Mouse (Mus musculus) forebrain, embryonic 13.5 days (tissue): Measurements from ENCODE around the gene Mylk. TPM values are rescaled to one million over a fixed set of nuclear protein-coding genes. Genes with fewer than 3 reads are reported as not detected.

Source experiments
- ATAC-seq: fragments of 200-750 bp; cut with Nextera tagmentation; 2 replicates; pipeline ENCODE4 v1.8.0; 2017
- H3K27ac ChIP-seq: fragments of 300-500 bp; sonication (generic); 2 replicates; pipeline ENCODE4 v1.5.1; 2015; ENCODE audit warnings: inconsistent platforms, mild to moderate bottlenecking, moderate library complexity
- H3K27me3 ChIP-seq: fragments of 300-500 bp; sonication (generic); 2 replicates; pipeline ENCODE4 v1.6.1; 2015; ENCODE audit warnings: mild to moderate bottlenecking, inconsistent platforms
- H3K36me3 ChIP-seq: fragments of 300-500 bp; sonication (generic); 2 replicates; pipeline ENCODE4 v1.6.1; 2015; ENCODE audit warnings: mild to moderate bottlenecking, inconsistent platforms; ENCODE audit not compliant: poor library complexity, severe bottlenecking
- H3K4me1 ChIP-seq: fragments of 300-500 bp; sonication (generic); 2 replicates; pipeline ENCODE4 v1.6.1; 2015; ENCODE audit warnings: inconsistent platforms
- H3K4me2 ChIP-seq: fragments of 300-500 bp; sonication (generic); 2 replicates; pipeline ENCODE4 v1.6.1; 2015; ENCODE audit warnings: inconsistent platforms, mild to moderate bottlenecking, moderate library complexity
- H3K4me3 ChIP-seq: fragments of 300-500 bp; sonication (generic); 2 replicates; pipeline ENCODE4 v1.5.1; 2015; ENCODE audit warnings: mild to moderate bottlenecking, inconsistent platforms
- H3K9ac ChIP-seq: fragments of 300-500 bp; sonication (generic); 2 replicates; pipeline ENCODE4 v1.6.1; 2015; ENCODE audit warnings: mild to moderate bottlenecking, inconsistent platforms
- H3K9me3 ChIP-seq: fragments of 300-500 bp; sonication (generic); replicated peaks from 2 replicates; pipeline ENCODE4 v1.6.1; 2016; ENCODE audit warnings: inconsistent platforms
- WGBS: fragments of 180-500 bp; shearing (Covaris S2); methylation state at CpG from one replicate; pipeline ENCODE4 v1.1.7; 2015; 5-methylcytosine and 5-hydroxymethylcytosine counted together
- polyA plus RNA-seq: library from polyadenylated mRNA; unstranded; fragments of >200 nt; fragmentation: Nextera tagmentation; extraction: Ambion mirVana; gene quantifications from 2 replicates; pipeline ENCODE4 v1.2.1, GENCODE M21; 2015

The Mylk gene
- polyA plus RNA-seq, 1 experiment from 2014 or later = 3.7 TPM

GRCm38 (mm10) chr16:35024300-35024699, 279.3 kb downstream of the Mylk start:
- Histone ChIP-seq H3K27ac (no peak overlapping the region), H3K27me3 (peaks cover 16% of the 10 kb centered on the region), H3K4me3 (no peak overlapping the region), H3K36me3 (peaks cover 6% of the 10 kb centered on the region), H3K4me2 (no peak overlapping the region), H3K9ac (no peak overlapping the region), H3K9me3 (no peaks in the 10 kb centered on the region), H3K4me1 (peaks cover 3% of the 10 kb centered on the region; the same call in 1 of the 2 replicates)
- ATAC-seq = no peak
- 78% methylated on average over 5 of the region's 5 CpGs for WGBS

GRCm38 (mm10) chr16:35025347-35025746, 280.3 kb downstream of the Mylk start:
- Histone ChIP-seq H3K36me3 (peaks cover 8% of the 10 kb centered on the region), H3K27ac (no peak overlapping the region), H3K9ac (no peak overlapping the region), H3K4me3 (no peak overlapping the region), H3K4me2 (no peak overlapping the region), H3K27me3 (peaks cover 8% of the 10 kb centered on the region), H3K9me3 (no peaks in the 10 kb centered on the region), H3K4me1 (peaks cover 3% of the 10 kb centered on the region; the same call in 1 of the 2 replicates)
- 96% methylated on average over 4 of the region's 4 CpGs for WGBS
- ATAC-seq = no peak

DNA sequence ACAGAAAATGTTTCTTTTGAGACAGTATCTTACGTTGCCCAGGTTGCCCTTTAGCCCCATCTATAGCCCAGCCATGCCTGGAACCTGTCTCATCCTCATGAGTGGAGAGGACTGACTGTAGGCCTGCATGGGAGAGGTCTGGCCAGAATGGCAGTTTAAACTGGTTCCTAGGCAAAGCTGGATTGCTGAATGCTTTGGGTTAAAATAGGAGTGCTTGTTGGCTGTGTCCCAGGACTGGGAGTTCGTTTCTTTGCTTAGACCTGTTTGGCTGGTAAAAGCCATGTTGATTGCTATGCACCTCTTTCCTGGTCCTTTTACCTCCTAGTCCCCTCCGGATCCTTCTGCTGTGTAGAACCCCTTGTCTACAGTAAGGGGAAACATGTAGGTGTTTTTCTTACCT, 288.2 kb downstream of the Mylk start:
- no peak for ATAC-seq
- H3K27ac ChIP-seq = no peak overlapping the region
- no peak overlapping the region for H3K4me2 ChIP-seq
- H3K9ac ChIP-seq = no peak overlapping the region
- H3K36me3 ChIP-seq = peaks cover 4% of the 10 kb centered on the region; the same call in 1 of the 2 replicates
- no peaks in the 10 kb centered on the region for H3K9me3 ChIP-seq
- H3K4me3 ChIP-seq = no peak overlapping the region
- WGBS = 73% methylated on average over 3 of the region's 3 CpGs
- H3K4me1 ChIP-seq = peaks cover 12% of the 10 kb centered on the region
- no peaks in the 10 kb centered on the region for H3K27me3 ChIP-seq

DNA sequence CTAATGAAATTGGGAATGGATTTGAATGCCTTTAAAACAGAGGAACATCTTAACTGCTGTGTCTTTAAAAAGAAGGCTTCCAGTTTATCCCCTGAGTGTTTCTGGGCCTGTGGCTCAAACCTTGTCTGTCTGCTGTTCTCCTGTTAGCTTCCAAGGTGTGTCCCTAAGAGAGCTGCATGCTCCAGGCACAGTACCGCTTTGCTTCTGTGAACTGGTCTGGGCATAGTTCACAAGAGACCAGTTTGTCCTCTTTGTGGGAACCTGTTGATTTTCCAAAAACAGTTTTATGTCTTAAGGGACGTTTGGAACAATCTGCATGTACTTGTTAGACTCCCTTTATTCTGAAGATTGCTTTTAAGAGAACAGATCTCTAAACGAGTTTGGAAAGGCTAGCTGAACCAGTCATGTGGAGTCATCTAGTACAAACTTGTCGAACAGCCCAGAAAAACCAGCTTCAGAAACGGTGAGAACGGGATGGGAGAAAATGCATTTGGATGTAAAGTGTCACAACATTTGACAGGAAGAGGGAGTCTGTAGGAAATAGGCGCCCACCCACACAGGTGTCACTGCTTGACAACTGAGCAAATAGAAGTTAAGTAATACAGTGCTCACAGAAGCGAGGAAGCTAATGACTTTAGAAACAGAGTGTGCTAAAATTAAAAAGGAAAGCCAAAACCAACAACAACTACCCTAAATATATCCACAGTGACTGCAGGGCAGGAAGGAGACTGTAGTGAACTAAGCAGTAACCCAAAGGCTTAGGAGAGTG, 289.0 kb downstream of the Mylk start:
- H3K9ac ChIP-seq = no peak overlapping the region

DNA sequence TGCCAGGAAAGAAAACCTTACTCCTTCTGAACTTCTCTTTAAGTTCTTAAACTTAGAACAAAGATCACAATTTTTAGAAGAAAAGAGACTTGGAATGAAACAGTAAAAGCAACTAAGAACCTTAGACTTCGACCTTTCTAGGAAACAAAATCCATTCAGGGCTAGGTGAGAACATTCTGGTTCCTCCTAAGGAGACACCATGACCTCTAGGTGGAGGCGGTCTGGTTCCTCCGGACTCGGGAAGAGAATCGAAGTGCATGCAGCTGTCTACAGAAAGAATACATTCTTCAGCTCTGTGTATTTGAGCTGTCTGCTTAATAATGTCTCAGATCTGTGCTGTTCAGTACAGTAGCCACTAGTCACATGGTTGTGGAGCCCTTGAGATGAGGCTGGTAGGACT, 290.0 kb downstream of the Mylk start:
- WGBS = 88% methylated on average over 5 of the region's 5 CpGs
- no peak for ATAC-seq

More for the DNA sequence above, 289.0 kb downstream of the Mylk start:
- H3K4me1 ChIP-seq = peaks cover 12% of the 10 kb centered on the region
- H3K36me3 ChIP-seq = peaks cover 4% of the 10 kb centered on the region; the same call in 1 of the 2 replicates
- no peaks in the 10 kb centered on the region for H3K27me3 ChIP-seq
- H3K4me3 ChIP-seq = no peak overlapping the region
- H3K4me2 ChIP-seq = no peak overlapping the region
- H3K27ac ChIP-seq = no peak overlapping the region
- no peak for ATAC-seq
- no peaks in the 10 kb centered on the region for H3K9me3 ChIP-seq
- 68% methylated on average over 8 of the region's 8 CpGs for WGBS

DNA sequence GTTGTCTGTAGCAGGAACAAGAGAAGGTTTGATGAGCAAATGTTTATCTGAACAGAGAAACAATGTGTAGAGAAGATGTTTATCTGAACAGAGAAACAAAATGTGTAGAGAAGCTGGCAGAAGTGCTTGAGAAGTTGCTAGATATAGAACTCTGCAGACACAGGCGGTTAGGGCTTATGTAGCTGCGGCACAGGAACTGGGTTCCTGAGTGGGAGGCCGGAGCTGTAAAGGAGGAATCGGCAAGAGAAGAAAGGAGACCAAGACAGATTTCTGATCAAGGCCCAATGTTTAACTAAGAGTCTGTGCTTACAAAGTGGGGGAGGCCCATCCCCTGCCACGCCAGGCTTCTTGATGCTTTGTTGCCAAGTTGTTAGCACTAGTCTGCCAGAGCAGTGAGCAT, 291.7 kb downstream of the Mylk start:
- no peak for ATAC-seq
- 76% methylated on average over 5 of the region's 5 CpGs for WGBS
- no peak overlapping the region for H3K9ac ChIP-seq
- H3K4me2 ChIP-seq = no peak overlapping the region
- no peaks in the 10 kb centered on the region for H3K9me3 ChIP-seq
- no peaks in the 10 kb centered on the region for H3K27me3 ChIP-seq
- H3K4me1 ChIP-seq = peaks cover 12% of the 10 kb centered on the region
- H3K36me3 ChIP-seq = peaks cover 19% of the 10 kb centered on the region
- no peak overlapping the region for H3K4me3 ChIP-seq
- no peak overlapping the region for H3K27ac ChIP-seq

More for the DNA sequence above, 290.0 kb downstream of the Mylk start:
- Histone ChIP-seq H3K9ac (no peak overlapping the region), H3K9me3 (no peaks in the 10 kb centered on the region), H3K27ac (no peak overlapping the region), H3K27me3 (no peaks in the 10 kb centered on the region), H3K36me3 (peaks cover 6% of the 10 kb centered on the region), H3K4me2 (no peak overlapping the region), H3K4me3 (no peak overlapping the region), H3K4me1 (peaks cover 12% of the 10 kb centered on the region)

GRCm38 (mm10) chr16:35038343-35039057, 293.5 kb downstream of the Mylk start:
- no peak overlapping the region for H3K9ac ChIP-seq
- H3K4me3 ChIP-seq = no peak overlapping the region
- no peaks in the 10 kb centered on the region for H3K9me3 ChIP-seq
- H3K36me3 ChIP-seq = peaks cover 29% of the 10 kb centered on the region
- no peak for ATAC-seq
- H3K4me1 ChIP-seq = peaks cover 12% of the 10 kb centered on the region
- no peak overlapping the region for H3K27ac ChIP-seq
- no peak overlapping the region for H3K4me2 ChIP-seq
- no peaks in the 10 kb centered on the region for H3K27me3 ChIP-seq
- 15% methylated on average over 4 of the region's 4 CpGs for WGBS

DNA sequence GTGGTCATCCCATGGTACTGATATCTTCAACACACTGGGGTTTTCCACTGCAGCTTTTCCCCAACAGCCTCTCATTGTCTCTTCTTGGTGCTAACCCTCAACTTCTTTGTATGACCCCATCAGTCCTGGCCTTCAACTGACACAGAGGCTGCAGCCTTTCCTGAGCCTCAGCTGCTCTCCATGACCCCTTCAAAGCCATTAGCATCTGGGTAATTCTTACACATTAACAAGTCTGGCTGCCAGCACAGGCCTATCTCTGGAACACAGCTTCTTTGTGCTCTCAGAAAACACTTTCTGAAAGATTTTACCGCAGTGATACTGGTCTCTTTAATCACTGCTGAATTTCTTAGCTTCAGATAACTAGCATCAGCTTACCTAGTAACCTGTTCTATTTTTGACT, 295.1 kb downstream of the Mylk start:
- no peak overlapping the region for H3K9ac ChIP-seq
- no peak overlapping the region for H3K4me3 ChIP-seq
- 76% methylated on average over 1 of the region's 1 CpGs for WGBS
- H3K4me1 ChIP-seq = peaks cover 12% of the 10 kb centered on the region
- H3K27me3 ChIP-seq = no peaks in the 10 kb centered on the region
- H3K36me3 ChIP-seq = peaks cover 33% of the 10 kb centered on the region
- H3K27ac ChIP-seq = no peak overlapping the region
- no peak overlapping the region for H3K4me2 ChIP-seq
- no peaks in the 10 kb centered on the region for H3K9me3 ChIP-seq
- no peak for ATAC-seq

DNA sequence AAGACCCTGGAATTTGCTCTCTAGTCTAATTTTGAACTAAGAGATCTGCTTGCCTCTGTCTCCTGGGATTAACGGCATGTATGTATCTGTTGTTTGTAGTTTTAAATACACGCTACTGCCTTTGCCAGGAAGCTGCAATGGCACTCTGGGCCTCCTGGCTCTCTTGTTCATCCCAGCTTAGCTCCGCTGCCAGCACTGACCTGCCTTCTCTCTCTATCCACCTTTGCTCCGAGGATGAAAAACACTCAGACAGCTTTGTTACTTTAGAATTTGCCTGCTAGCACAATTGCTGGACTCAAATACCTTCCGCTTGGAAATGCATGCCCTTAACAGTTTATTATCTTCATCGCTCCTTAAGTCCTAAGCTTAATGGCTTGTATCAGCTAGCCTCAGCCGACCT, 296.0 kb downstream of the Mylk start:
- Histone ChIP-seq H3K4me2 (no peak overlapping the region), H3K9ac (no peak overlapping the region), H3K27ac (no peak overlapping the region), H3K4me3 (no peak overlapping the region), H3K9me3 (no peaks in the 10 kb centered on the region), H3K4me1 (peaks cover 12% of the 10 kb centered on the region), H3K27me3 (no peaks in the 10 kb centered on the region), H3K36me3 (peaks cover 33% of the 10 kb centered on the region)
- no peak for ATAC-seq
- 88% methylated on average over 7 of the region's 7 CpGs for WGBS

DNA sequence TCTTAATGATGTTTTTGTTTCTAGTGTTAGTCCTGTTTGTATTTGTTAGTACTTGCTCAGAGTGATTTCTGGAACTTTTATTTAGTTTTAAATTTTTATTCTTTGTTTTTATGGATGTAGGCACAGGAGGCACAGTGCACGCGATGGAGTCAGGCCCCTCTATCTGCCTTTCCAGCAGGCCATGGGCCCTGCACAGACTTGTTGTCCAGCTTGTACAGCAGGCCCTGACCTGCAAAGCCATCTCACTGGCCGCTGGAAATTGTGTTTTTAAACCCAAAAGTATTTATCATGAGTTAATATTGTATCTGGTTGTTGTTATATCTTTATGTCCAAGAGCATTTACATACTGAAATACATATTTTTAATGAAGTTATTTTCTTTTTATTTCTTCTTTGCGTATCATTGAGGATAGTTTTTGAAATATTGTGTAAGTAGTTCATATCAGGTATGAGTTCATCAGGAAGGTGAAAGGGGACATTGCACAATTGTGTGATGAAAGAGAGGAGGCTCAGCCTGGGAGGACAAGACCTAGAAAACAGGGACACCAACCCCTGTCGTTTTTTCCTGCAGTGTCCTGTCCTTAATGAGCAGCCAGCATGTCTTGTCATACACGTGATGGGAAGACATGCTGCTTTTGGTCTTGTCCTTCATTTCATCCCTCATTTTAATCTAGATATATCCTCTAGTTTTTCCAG, 301.2 kb downstream of the Mylk start:
- peaks cover 19% of the 10 kb centered on the region; the same call in 1 of the 2 replicates for H3K36me3 ChIP-seq
- H3K9me3 ChIP-seq = no peaks in the 10 kb centered on the region
- no peak overlapping the region for H3K9ac ChIP-seq
- H3K4me1 ChIP-seq = peaks cover 11% of the 10 kb centered on the region
- no peak overlapping the region for H3K4me3 ChIP-seq
- WGBS = 81% methylated on average over 6 of the region's 6 CpGs
- no peak overlapping the region for H3K27ac ChIP-seq
- no peak for ATAC-seq
- no peaks in the 10 kb centered on the region for H3K27me3 ChIP-seq
- H3K4me2 ChIP-seq = no peak overlapping the region

GRCm38 (mm10) chr16:35047272-35047969, 302.4 kb downstream of the Mylk start:
- no peak for ATAC-seq
- H3K9ac ChIP-seq = no peak overlapping the region
- no peaks in the 10 kb centered on the region for H3K27me3 ChIP-seq
- H3K27ac ChIP-seq = no peak overlapping the region
- peaks cover 11% of the 10 kb centered on the region for H3K4me1 ChIP-seq
- 91% methylated on average over 6 of the region's 6 CpGs for WGBS
- no peak overlapping the region for H3K4me2 ChIP-seq
- no peak overlapping the region for H3K4me3 ChIP-seq
- no peaks in the 10 kb centered on the region for H3K9me3 ChIP-seq
- H3K36me3 ChIP-seq = peaks cover 8% of the 10 kb centered on the region; the same call in 1 of the 2 replicates
